Mouse (Mus musculus): Measurements from ENCODE around the gene Ccs.

Gene Ccs

GRCm38 (mm10) chr19:4793281-4793830 lies 45.8 kb downstream of the Ccs start:
- in situ Hi-C loops (cut with MboI; ENCODE audit: unreplicated experiment in 2 of 2) = no loop called here

GRCm38 (mm10) chr19:4786313-4786712 lies 52.8 kb downstream of the Ccs start:
- in situ Hi-C loops (cut with MboI; ENCODE audit: unreplicated experiment in 2 of 2) = no loop called here

- in situ Hi-C loops (cut with MboI; ENCODE audit: unreplicated experiment in 2 of 2) = no loop called here
Measured at GRCm38 (mm10) chr19:4785206-4785605, 53.9 kb downstream of the Ccs start.

- in situ Hi-C loops (cut with MboI; ENCODE audit: unreplicated experiment in 2 of 2) = no loop called here
Measured at GRCm38 (mm10) chr19:4782891-4783290, 56.2 kb downstream of the Ccs start.
